Mouse (Mus musculus): ENCODE data around the gene Aldh3b3. TPM values are rescaled to one million over a fixed set of nuclear protein-coding genes. Genes with fewer than 3 reads are reported as not detected.
"Not testable (repeated sequence)": the region's sequence is repeated elsewhere in the genome, so short reads cannot be mapped to it uniquely, and the experiment has no call there.

Aldh3b3 gene
- polyA plus RNA-seq, 2 experiments from 2014 or later: not detected

DNA sequence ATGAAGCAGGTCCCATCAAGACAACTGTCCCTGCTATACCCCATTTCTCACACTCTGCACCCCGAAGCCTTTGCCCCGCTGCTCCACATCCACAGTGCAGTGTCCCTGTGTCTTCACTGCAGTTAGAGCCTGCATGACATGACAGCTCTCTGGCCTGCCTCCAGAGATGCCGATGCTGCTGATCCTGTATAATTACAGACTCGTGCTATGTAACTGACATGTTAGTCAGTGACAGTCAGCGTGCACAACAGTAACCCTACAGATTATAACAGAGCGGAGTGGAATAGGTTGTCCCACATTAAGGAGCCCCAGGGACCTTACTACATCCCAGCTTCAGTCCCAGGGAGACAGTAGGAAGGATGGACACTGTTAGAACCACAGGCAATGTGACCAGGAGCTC lies 16.2 kb downstream of the Aldh3b3 start:
- not testable (repeated sequence) for ATAC-seq

DNA sequence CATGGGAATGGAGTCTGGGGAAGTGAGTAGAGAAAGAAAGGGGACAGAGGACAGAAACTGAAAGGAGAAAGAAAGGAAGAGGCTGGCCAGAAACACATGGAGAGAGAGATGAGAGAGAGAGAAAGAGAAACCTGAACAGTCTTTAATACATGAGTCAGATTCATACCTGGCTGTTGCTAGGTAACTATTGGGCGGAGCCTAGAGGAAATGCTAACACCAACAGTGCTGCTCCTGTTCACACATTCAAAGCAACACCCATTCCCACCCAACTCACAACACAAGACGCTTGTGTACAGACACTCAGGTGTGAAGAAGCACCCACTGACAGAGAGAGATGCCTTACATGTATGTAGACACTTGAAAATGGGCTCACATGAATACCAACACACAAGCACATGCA lies 17.4 kb downstream of the Aldh3b3 start:
- no peak for ATAC-seq

DNA sequence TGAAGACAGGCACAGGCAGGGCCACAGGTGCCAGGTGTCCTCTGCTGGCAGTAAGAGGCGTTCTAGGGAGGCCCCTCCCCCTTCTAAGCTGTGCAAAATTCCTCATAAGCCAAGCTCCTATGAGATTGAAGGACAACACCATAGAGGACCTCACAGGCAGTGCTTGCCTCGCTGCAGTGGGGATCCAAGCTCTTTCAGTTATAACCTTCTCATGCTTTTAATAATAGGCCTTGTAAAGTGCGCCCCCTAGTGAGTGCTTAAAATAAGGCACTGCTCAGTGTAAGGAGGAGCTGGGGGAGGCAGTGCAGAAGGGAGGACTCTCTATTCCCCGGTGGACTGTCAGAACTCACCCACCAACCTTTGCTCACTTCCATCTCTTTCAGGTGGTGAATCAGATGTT lies 21.9 kb downstream of the Aldh3b3 start:
- ATAC-seq: no peak

DNA sequence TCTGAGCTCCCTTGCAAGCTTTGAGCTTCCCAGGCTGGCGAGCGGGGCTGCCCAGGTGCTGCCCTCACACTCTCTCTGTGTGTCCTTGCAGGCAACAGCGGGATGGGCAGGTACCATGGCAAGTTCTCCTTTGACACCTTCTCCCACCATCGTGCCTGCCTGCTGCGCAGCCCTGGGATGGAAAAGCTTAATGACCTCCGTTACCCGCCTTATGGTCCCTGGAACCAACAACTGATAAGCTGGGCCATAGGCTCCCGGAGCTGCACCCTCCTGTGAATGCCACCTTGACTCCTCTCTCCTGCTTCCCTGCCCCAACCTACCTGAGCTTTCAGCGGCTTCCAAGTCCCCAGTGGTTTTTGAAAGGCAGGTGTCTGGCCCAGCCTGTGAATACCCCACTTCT lies 22.5 kb downstream of the Aldh3b3 start:
- ATAC-seq: no peak

DNA sequence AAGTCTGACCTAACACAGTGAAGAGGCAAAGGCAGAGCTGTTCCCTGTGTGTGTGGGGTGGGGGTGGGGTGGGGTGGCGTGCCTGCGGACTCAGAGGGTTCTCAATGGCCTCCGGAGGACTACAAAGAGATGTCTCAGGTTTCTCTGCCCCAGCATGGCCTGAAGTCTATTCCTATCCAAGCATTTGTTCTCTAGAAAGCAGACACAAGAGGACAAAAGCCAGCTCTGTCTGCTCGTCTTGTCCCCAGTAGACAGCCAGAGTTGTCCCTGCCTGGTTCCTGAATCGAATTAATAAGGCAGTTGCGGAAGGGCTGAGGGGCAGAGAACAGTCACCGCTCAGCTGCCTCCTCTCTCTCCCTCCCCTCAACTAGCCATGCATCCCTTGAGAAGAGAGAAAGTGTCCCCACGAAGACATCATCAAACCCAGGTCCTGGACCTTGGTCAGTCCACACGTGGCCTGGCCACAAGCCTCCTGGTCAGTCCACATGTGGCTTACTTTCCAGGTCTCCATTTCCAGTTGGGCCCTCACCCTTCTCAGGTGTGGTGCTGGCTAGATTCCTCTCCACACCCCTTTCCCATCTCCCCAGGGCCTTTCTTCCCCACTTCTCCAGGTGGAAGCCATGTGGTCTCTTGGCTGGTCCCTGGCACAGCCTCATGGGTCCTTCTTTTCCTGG lies 25.2 kb downstream of the Aldh3b3 start:
- ATAC-seq: no peak

DNA sequence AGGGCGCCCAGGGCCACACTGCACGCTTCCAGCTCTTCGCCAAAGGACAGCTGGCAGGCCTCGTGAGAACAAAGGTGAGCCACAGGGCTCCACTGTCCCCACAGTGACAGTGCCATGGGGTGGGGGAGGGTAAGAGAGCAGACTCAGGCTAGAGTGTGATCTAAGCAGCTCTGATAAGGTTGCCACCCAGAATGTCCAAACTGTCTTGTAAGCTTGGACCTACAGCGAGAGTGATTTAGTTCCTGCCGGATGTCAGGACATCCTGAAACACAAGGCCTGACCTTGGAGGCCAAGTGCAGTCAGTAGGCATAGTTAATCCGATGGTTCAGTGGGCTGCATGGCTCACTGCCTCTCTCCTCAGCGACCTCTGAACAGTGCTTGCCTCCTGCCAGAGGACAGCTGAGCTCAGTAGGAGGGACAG lies 26.8 kb downstream of the Aldh3b3 start:
- no peak for ATAC-seq

DNA sequence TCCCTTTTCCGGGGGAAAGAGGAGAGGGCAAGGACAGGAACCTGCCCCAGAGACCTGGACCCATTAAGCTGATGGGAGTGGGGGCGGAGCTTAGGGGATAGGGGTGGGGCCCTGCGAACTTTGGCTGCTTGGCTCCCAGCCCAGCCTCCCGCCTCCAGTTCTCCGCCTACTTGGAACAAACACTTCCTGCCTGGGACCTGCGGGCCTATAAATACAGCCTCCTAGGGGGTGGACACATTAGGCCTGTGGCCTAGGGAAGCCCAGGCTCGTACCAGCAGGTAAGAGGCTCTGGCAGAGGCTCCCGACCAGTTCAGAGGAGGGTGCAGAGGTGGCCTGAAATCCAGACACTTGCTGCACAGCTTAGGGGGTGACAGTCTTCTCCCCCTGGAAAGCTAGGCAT lies 27.9 kb downstream of the Aldh3b3 start, which contains the start of gene Acy3:
Acy3 (plus strand) TSS at position 237 of the 400 bp plus-strand sequence.
- no peak for ATAC-seq

DNA sequence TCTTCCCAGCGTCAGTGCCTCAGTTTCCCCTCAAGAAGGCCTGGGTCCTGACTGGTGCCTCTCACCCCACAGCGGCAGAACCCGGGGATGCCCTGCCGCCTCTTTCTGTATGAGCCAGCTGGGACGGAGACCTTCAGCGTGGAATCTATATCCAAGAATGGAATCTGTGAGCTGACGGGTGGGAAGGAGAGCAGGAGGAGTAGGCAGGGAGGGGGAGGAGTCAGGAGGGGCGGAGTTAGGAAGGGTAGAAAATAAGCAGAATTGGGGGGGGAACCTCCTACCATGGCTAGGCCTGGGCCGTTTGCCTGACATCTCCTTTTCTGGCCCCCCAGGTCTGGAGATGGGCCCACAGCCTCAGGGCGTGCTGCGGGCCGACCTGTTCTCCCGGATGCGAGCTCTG lies 29.6 kb downstream of the Aldh3b3 start:
- ATAC-seq: no peak

DNA sequence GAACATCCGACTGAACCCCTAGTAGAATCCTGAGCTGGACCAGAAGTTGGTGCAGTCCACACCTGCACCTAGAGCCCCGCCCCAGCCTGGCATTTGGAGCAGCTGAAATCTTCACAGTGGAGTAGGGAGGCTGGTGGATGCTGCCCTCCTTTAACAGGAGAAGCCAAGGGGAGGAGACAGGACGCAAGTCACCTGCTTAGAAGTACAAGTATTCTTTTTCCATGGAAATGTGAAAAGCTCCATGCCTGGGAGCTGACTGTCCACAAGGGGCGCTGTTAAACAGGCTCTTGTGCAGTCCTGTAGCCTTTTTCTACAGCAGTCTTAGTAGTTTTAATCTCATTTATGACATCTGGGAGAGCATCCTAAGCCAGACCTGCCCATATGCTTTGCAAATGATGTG lies 30.3 kb downstream of the Aldh3b3 start:
- ATAC-seq: no peak

DNA sequence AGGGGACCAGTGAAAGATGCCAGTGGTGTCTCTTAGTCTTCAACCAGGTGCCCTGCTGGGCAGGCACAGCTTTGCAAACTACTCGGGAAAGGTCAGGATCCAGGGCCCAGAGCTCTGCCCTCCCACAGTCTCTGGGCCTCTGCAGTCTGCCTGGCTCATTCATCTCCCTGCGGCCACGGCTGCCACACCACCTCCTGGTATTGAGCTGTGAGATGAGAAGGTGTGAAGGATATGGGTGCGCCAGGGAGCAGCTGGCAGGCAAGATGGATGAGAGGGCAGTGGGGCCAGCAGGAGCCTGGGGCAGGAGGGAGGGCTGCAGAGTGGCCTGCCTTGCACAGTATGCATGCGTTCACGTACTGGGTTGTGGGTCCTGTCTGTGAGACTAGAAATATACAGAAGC lies 32.4 kb downstream of the Aldh3b3 start:
- ATAC-seq: no peak

DNA sequence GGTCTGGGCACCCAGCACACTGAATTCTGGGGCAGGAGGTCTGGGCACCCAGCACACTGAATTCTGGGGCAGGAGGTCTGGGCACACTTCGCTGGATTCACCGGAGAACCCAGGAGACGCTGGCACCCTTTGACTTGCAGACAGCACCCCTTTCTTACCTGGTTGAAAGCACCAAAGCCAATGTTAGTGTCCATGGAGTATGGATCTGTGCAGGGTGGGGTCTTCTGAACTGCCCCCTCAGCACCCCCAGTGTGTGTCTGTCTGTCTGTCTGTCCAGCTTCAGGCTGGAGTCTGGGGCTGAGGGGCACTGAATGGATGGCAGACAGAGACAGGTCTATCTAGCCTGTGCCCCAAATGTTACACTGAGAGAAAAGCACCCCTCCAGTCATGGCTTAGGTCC lies 33.1 kb downstream of the Aldh3b3 start:
- ATAC-seq: no peak

DNA sequence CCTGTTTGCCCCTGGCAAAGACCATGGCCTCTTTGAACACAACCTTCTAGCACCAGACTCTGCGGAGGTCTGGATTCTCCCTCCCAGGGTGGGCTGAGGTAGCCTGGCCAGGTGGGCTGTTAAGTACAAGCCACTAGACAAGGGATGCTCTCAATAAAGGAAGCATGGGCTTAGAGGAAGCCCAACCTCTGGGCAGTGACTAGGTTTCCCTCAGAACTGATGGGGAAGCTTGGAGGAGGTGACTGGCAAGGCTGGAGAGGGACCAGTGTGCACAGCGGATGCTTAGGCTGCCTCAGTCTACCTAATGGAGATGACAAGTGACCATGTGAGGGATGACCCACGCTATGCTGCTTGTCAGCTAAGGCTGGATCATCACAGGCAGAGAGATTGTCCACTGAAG lies 33.5 kb downstream of the Aldh3b3 start:
- no peak for ATAC-seq

DNA sequence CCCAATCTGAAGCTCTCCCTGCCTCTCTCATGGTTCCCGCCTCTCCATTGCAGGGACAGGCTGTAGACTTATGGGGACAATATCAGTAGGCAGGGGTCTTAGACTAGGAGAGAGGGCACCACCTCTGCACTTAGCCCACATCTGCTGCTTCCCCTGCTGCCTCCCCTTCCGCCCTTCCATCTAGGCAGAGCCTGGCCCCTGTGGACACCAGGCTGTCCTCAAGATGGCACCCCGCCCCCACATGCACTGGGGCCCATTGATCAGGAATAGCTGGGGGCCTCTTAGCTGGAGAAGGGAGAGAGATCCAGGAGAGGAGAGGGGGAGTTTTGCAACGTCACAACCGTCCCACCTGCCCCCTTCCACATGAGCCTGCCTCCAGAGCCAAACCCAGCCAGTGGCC lies 34.0 kb downstream of the Aldh3b3 start, which contains the start of gene Tbx10:
Tbx10 (plus strand) TSS at position 337 of the 400 bp plus-strand sequence.
- no peak for ATAC-seq

DNA sequence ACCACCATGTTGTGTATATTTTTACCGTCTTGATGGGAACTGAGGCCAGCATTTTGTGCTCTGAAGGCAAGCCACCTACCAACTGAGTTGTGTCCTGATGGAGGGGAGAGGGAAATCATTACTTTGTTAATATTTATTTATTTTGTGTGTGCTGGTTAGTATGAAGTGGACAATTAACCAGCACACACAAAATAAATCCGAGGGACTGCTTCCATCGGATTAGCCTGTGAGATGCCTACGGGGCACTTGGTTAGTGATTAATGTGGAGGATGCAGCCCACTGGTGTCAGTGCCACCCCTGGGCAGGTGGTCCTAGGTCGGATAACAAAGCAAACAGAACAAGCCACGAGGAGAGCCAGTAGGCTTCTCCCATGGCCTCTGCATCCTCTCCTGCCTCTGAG lies 36.5 kb downstream of the Aldh3b3 start:
- ATAC-seq: no peak

DNA sequence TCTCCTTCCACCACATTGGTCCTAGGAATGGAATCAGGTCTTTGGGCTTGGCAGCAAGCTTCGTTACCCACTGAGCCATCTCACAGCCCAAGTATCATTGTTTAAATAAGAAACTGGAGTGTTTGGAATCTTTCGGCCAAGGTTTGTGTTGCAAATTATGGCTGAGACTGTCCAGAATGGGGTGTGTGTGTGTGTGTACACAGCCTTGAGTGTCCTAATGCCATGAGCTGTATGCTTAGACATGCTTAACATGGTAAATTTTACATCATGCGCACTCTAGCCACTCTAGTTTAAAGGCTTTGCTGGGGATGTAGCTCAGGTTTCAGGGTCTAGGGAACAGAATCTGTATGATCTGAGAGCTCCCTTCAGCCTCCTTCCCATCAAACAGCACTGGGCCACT lies 37.1 kb downstream of the Aldh3b3 start:
- no peak for ATAC-seq

DNA sequence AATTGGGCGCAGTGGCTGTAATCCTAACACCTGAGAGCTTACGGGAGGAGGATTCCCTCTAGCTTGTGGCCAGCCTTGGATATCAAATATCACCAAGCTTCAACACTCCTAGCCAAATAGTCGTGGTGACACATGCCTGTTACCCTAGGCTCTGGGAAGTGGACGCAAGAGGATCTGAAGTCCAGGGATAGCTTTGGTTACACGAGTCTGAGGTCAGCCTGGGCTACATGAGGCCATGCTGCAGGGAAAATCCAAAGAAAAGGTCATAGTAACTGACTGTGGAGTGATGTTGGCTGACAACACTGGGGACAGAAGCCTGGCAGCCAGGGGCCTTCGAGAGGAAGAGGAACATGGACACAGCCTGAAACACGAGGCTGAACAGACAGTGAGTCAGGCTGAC lies 37.7 kb downstream of the Aldh3b3 start:
- no peak for ATAC-seq

DNA sequence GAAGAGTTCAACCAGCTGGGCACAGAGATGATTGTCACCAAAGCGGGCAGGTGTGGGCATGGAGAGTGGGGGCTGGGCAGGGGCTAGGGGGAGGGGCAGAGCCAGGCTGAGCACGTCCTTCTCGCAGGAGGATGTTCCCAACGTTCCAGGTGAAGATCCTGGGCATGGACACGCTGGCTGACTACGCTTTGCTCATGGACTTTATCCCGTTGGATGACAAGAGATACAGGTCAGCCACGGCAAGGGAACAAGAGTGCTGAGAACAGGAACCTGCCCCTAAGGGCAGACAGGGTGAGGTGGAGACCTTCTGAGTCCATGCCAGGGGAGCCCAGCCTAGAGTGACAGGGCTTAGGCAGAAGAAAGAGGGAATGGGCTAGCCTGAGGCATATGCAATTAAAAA lies 38.3 kb downstream of the Aldh3b3 start:
- ATAC-seq: no peak

DNA sequence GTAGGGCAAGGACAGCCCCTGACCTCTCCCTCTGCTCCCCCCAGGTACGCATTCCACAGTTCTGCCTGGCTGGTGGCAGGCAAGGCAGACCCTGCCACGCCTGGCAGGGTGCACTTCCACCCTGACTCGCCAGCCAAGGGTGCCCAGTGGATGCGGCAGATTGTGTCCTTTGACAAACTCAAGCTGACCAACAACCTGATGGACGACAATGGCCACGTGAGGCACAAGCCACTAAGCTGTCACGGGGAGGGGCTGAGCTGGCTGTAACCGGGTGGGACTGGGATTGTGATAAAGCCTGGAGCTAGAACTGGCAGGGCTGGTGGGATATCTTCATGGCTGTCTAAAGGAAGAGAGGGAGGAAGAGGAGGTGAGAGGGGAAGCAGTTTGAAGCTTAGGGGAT lies 38.8 kb downstream of the Aldh3b3 start:
- no peak for ATAC-seq

DNA sequence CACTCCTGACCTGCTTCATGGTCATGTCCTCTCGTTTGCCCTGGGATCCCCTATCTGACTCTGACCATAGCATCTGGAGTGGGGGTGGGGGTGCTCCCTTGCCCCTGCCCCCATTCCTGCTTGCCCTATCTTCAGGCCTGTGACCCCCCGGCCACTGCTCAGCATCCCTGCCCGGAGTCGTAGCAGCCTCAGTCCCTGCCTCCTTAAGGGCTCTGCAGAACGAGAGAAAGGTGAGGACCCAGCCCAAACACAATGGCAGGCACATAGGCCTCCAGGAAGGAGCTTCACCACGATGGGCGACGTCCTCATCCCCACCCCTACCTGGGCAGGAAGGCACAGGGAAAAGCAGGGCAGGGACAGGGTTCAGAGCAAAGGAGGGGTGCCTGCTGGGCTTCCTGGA lies 39.9 kb downstream of the Aldh3b3 start:
- ATAC-seq: no peak

DNA sequence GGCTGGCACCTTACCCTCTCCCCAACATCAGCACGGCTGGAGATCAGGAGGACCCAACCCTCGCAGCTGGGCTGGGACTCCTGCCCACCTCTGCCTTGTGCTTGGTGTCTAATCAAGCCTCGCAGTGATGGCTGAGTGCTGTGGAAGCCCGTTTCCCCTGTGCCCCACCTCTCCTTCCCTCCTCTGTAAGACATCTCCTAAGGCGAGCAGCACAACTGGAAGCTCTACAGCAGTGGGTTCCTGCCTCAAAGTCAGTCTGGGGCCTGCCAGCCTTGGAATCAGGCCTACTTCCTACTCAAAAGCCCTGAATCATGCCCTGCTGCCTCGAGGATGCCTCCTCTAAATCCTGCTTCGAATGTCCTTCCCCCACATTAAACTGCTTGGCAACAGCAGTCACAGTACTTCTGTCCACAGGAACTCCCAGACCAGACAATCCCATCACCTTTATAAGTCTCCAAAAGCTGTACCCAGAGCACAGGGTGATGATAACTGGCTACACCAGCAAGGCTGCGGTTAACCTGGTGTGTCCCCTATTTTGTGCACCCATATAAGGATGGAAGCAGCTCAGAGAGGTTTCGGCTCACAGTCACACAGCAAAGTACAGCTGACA lies 40.8 kb downstream of the Aldh3b3 start:
- ATAC-seq: no peak

DNA sequence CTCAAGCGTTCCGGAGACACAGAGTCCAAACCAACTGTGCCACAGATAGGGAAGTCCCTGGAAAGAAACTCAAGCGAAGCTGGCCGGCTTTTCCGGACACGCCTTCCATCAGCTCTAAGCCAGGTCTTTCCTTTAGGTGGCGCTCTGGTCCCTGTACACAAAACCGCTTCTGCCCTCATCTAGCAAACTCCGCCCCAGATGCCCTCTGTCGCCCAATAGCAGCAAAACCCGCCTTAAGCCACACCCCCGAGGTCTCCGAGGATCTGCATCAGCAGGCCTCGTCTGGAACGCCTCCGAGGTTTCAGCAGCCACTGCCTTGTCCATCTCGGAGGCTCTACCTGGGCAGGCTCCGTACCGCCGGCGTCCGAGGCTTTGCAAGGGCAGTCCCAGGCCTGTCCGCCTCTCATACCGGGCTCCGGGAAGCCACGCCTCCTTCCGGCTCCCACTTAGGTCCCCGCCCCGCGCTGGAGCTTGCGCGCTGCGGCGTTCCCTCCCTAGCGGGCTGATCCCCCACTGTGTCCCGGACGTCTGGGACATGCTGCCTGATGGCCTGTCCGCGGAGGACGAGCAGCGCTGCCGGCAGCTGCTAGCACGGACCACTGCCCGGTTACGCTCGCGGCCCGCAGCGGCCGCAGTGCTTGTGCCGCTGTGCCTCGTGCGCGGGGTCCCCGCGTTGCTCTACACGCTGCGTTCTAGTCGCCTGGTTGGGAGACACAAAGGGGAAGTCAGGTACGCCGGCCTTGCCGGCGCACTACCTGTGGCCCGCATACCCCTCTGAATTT lies 41.9 kb downstream of the Aldh3b3 start, which contains the start of the genes Nudt8 and Gm49405:
Nudt8 (plus strand) TSS at position 462 of the 782 bp plus-strand sequence.
Gm49405 (plus strand) TSS at position 508 of the 782 bp plus-strand sequence.
- peak; percentile 90 for ATAC-seq

DNA sequence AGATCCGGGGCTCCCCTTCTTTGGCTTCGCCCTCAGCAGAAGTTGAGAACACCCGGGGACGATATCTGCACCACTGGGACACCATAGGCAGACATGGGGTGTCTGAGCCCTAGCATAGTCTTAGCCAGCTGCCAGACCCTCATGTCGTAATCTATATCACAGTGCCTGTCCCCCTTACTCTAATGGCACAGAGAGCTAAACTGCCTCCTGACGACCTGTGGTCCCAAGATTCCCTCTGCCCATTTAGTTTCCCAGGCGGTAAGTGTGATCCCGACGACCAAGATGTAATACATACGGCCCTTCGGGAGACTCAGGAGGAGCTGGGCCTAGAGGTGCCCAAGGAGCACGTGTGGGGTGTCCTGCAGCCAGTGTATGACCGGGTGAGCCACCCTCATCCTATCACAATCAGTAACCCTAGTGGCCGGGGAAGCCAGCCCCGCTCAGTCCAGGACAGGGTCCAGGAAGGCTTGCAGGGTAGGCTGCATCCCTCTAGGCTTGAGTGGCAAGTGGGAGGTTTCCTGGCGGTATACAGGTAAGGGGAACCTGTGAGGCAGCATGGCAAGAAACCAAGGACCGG lies 42.6 kb downstream of the Aldh3b3 start:
- ATAC-seq: no peak

DNA sequence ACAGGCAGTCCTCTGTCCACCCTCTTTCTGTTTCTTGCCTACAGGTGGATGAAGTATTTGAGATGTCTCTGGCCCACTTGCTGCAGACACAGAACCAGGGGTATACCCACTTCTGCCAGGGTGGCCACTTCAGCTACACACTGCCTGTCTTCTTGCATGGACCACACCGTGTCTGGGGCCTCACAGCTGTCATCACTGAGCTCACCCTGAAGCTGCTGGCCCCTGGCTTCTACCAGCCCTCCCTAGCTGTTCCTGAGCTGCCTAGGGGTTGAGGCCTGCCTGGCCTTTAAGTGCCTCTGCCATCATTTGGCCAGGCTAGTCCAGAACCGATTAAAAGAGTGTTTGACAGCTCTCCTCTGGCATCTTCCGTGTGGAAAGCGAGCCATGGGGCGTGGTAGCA lies 43.3 kb downstream of the Aldh3b3 start:
- ATAC-seq: no peak
